Mouse (Mus musculus) spleen, adult 2 months (tissue): ENCODE results near the gene Lpp.

Source experiments
- CTCF ChIP-seq: fragments of 200-500 bp; IDR thresholded peaks from 2 replicates; pipeline ENCODE4 v1.5.1; 2011; ENCODE audit warnings: mild to moderate bottlenecking, inconsistent platforms; ENCODE audit not compliant: insufficient read depth, insufficient read length, insufficient replicate concordance; ENCODE audit errors: extremely low read depth
- POLR2A ChIP-seq: fragments of 200-500 bp; IDR thresholded peaks from 2 replicates; pipeline ENCODE4 v1.6.1; 2011; ENCODE audit warnings: low read depth, low read length, inconsistent platforms

DNA sequence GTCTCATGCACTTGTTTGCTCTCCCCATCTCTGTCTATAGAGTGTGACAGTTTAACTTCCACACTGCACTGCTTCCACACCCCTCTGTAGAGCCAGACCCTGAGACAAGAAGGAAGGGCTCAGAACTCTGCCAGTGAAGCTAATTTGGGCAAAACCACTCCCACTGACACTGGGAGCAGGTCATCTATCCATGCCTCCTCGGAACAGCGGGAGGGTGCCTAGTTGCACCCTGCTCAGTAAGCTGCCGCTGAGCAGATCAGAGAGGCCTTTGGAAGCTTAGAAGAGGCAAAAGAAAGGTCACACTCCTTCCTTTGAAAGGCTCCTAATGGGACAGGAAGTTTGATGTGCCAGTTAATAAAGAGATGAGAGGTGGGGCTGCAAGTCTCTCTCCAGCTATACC, 39.5 kb upstream of the Lpp start:
- TF ChIP-seq CTCF (no peak), POLR2A (no peak)
